Mouse (Mus musculus): ENCODE data around the gene Ubald2.

Gene Ubald2

GRCm38 (mm10) chr11:116432593-116433355 lies 1.1 kb upstream of the Ubald2 start:
- no peak for DNase-seq (ENCODE audit: extremely low read depth, low read depth, low spot score)

- no peak for DNase-seq (ENCODE audit: extremely low read depth, low read depth, low spot score)
Observed at GRCm38 (mm10) chr11:116434287-116434966, 533 bp downstream of the Ubald2 start.

GRCm38 (mm10) chr11:116434967-116435752 lies 1.3 kb downstream of the Ubald2 start:
- DNase-seq (ENCODE audit: extremely low read depth, low read depth, low spot score): no peak

- DNase-seq (ENCODE audit: extremely low read depth, low read depth, low spot score): no peak
Observed at GRCm38 (mm10) chr11:116435992-116436724, 2.3 kb downstream of the Ubald2 start.

- no peak for DNase-seq (ENCODE audit: extremely low read depth, low read depth, low spot score)
Observed at GRCm38 (mm10) chr11:116436725-116437331, 2.9 kb downstream of the Ubald2 start.

GRCm38 (mm10) chr11:116437541-116437940 lies 3.6 kb downstream of the Ubald2 start:
- no peak for DNase-seq (ENCODE audit: extremely low read depth, low read depth, low spot score)

GRCm38 (mm10) chr11:116439269-116440240 lies 5.7 kb downstream of the Ubald2 start:
- DNase-seq (ENCODE audit: extremely low read depth, low read depth, low spot score): no peak

GRCm38 (mm10) chr11:116440408-116441068 lies 6.6 kb downstream of the Ubald2 start:
- no peak for DNase-seq (ENCODE audit: extremely low read depth, low read depth, low spot score)

- DNase-seq (ENCODE audit: extremely low read depth, low read depth, low spot score): no peak
Observed at GRCm38 (mm10) chr11:116442129-116442866, 8.4 kb downstream of the Ubald2 start.

- no peak for DNase-seq (ENCODE audit: extremely low read depth, low read depth, low spot score)
Observed at GRCm38 (mm10) chr11:116442867-116443177, 8.9 kb downstream of the Ubald2 start.

- no peak for DNase-seq (ENCODE audit: extremely low read depth, low read depth, low spot score)
Observed at GRCm38 (mm10) chr11:116443311-116443710, 9.4 kb downstream of the Ubald2 start.

GRCm38 (mm10) chr11:116443935-116444334 lies 10.0 kb downstream of the Ubald2 start:
- DNase-seq (ENCODE audit: extremely low read depth, low read depth, low spot score): no peak

GRCm38 (mm10) chr11:116445596-116446307 lies 11.9 kb downstream of the Ubald2 start:
- no peak for DNase-seq (ENCODE audit: extremely low read depth, low read depth, low spot score)

- DNase-seq (ENCODE audit: extremely low read depth, low read depth, low spot score): no peak
Observed at GRCm38 (mm10) chr11:116446308-116446887, 12.5 kb downstream of the Ubald2 start.

GRCm38 (mm10) chr11:116447822-116448221 lies 13.9 kb downstream of the Ubald2 start:
- DNase-seq (ENCODE audit: extremely low read depth, low read depth, low spot score): no peak

GRCm38 (mm10) chr11:116449341-116449740 lies 15.4 kb downstream of the Ubald2 start:
- DNase-seq (ENCODE audit: extremely low read depth, low read depth, low spot score): no peak

- DNase-seq (ENCODE audit: extremely low read depth, low read depth, low spot score): no peak
Observed at GRCm38 (mm10) chr11:116453889-116454288, 20.0 kb downstream of the Ubald2 start.
